Mouse (Mus musculus): ENCODE measurements around the gene Dtx3l. TPM values are rescaled to one million over a fixed set of nuclear protein-coding genes. Genes with fewer than 3 reads are reported as not detected.

The Dtx3l gene
- 31.6 to 38.0 TPM (median 34.7 TPM) in 4 replicates for total RNA-seq (2023; ENCODE audit: inconsistent age)

DNA sequence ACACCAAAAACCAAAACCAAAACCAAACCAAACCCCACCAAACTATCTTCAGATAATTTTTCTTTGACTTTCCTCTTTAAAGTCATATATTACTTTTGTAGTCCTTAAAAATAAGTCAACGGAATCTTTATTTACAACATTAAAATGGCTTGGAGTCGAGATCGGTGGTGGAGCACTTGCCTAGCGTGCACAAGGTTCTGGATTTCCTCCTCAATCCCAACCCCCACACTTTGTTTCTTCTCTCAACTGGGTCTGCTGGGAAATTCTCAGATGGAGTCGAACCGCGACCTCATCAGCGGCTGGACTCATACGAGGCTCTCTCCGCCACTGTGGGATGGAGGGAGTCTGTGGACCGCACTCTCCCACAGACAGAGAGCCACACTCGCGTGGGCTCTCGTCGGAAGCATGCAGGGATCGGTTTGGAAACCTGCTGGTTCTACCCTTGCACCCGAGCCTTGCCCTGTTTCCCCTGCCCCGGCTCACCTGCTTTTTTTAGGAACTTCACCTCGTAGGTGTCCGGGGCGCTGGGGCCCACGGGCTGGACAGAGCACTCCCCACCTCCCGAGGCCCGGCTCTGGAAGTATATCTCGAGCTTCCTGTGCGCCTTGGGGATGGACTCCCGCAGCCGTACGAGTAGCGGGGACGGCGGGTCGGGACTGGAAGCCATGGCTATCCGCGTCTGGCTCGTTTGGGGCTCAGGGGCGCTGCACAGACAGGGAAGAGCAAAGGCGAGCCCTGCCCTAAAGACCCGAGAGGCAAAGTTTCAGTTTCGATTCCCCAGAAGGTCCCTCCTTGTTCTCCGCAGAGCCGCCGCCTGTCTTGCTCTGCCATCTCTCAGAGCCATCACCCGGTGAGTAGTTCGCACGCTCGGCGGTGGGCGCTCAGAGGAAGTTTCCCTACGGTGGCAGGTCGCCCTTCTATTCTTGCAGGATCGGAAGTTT lies at the start of gene Dtx3l, which contains the start of gene Parp9:
Gene Dtx3l (minus strand): TSS at position 941 of the 941 bp plus-strand sequence.
Gene Parp9 (plus strand): TSS at position 260 of the 941 bp plus-strand sequence.

DNA sequence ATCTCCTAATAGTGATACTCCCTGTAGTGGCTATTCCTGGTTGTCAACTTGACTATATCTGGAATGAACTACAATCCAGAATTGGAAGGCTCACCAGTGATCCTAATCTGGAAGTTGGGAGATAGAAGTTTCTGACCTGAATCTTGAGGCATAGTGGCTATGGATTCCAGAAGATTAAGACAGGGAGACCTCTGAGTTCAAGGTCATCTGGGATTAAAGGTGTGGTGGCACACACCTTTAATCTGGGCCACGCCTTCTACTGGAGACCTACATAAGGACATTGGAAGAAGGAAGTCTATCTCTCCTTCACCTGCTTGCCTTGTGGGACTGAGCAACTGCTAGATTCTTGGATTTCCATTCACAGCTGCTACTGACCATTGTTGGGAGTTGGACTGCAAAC lies 39.5 kb upstream of the Dtx3l start, which contains the start of gene Kpna1:
Gene Kpna1 (plus strand): TSS at position 301 of the 400 bp plus-strand sequence.

Other genes with a start within 250 kb of the Dtx3l start
- gene Dirc2, start 169.8 kb downstream of the Dtx3l start, total RNA-seq (2023; ENCODE audit: inconsistent age) = 8.2 to 10.0 TPM (median 9.1 TPM) in 4 replicates
- gene Hspbap1, start 168.8 kb downstream of the Dtx3l start, total RNA-seq (2023; ENCODE audit: inconsistent age) = 9.2 to 10.1 TPM (median 9.6 TPM) in 4 replicates
- gene Parp14, start 67.6 kb downstream of the Dtx3l start, total RNA-seq (2023; ENCODE audit: inconsistent age) = 55.4 to 78.5 TPM (median 64.6 TPM) in 4 replicates
- gene Parp9, start 681 bp downstream of the Dtx3l start, total RNA-seq (2023; ENCODE audit: inconsistent age) = 46.5 to 62.5 TPM (median 51.6 TPM) in 4 replicates
- gene Kpna1, start 39.6 kb upstream of the Dtx3l start, total RNA-seq (2023; ENCODE audit: inconsistent age) = 124 to 151 TPM (median 139 TPM) in 4 replicates
- gene Wdr5b, start 102.0 kb upstream of the Dtx3l start, total RNA-seq (2023; ENCODE audit: inconsistent age) = 13.1 to 18.7 TPM (median 16.2 TPM) in 4 replicates
- gene Fam162a, start 132.4 kb upstream of the Dtx3l start, total RNA-seq (2023; ENCODE audit: inconsistent age) = 31.2 to 37.0 TPM (median 33.7 TPM) in 4 replicates
- 33.2 to 45.2 TPM (median 35.2 TPM) in 4 replicates for gene Ccdc58, start 132.5 kb upstream of the Dtx3l start, total RNA-seq (2023; ENCODE audit: inconsistent age)
- gene Csta1, start 192.1 kb upstream of the Dtx3l start, total RNA-seq (2023; ENCODE audit: inconsistent age) = not detected in 4 replicates
- gene Stfa2l1, start 217.7 kb upstream of the Dtx3l start, total RNA-seq (2023; ENCODE audit: inconsistent age) = not detected in 4 replicates
- not detected in 4 replicates for gene Gm5483, start 245.1 kb upstream of the Dtx3l start, total RNA-seq (2023; ENCODE audit: inconsistent age)

Measured in B cell, adult (primary cell).